Mouse (Mus musculus) liver, embryonic 14.5 days (tissue): ENCODE measurements at regions not wholly inside any gene's neighbourhood (a gene's known extent, or its start where the extent isn't known, plus 50 kb on each side); places are given as distances from the start of the nearest gene placed in this dataset.
"Not testable (repeated sequence)": the region's sequence is repeated elsewhere in the genome, so short reads cannot be mapped to it uniquely, and the experiment has no call there.

ENCODE experiments used
- ATAC-seq: fragments of 200-750 bp; cut with Nextera tagmentation; 2 replicates; pipeline ENCODE4 v1.8.0; 2017; ENCODE audit warnings: moderate number of reproducible peaks, mild to moderate bottlenecking, moderate library complexity; ENCODE audit not compliant: insufficient read depth
- DNase-seq, 3 experiments: peaks; one replicate each; pipeline ENCODE4 v3.0.0-alpha.2; 2012 to 2013; ENCODE audit warnings: low read depth in 3 of 3, low spot score in 3 of 3
- H3K27ac ChIP-seq: fragments of 300-500 bp; sonication (generic); 2 replicates; pipeline ENCODE4 v1.5.1; 2014; ENCODE audit warnings: moderate library complexity, mild to moderate bottlenecking, control low read depth, inconsistent platforms
- H3K27me3 ChIP-seq: fragments of 300-500 bp; sonication (generic); 2 replicates; pipeline ENCODE4 v1.6.1; 2014; ENCODE audit warnings: mild to moderate bottlenecking, low read length, moderate library complexity; ENCODE audit not compliant: control insufficient read depth, insufficient read depth
- H3K36me3 ChIP-seq: fragments of 300-500 bp; sonication (generic); replicated peaks from 2 replicates; pipeline ENCODE4 v1.6.1; 2014; ENCODE audit warnings: low read depth; ENCODE audit not compliant: control insufficient read depth, insufficient read depth
- H3K4me1 ChIP-seq, 2 experiments: fragments of 200-500 bp in 1 of 2; fragments of 300-500 bp in 1 of 2; sonication (generic) in 1 of 2; replicated peaks; 2 replicates each; pipeline ENCODE4 v1.6.1; 2012 to 2014; ENCODE audit warnings: antibody characterized with exemption in 1 of 2, inconsistent platforms in 1 of 2, low read length in 1 of 2; ENCODE audit not compliant: control insufficient read depth in 2 of 2, insufficient read depth in 2 of 2
- H3K4me2 ChIP-seq: fragments of 300-500 bp; sonication (generic); 2 replicates; pipeline ENCODE4 v1.6.1; 2014; ENCODE audit warnings: low read depth, mild to moderate bottlenecking, control low read depth, moderate library complexity
- H3K4me3 ChIP-seq, 2 experiments: fragments of 200-500 bp in 1 of 2; fragments of 300-500 bp in 1 of 2; sonication (generic) in 1 of 2; 2 replicates each; pipeline ENCODE4 v1.5.1; 2012 to 2014; ENCODE audit warnings: low read depth in 2 of 2, low read length in 2 of 2, mild to moderate bottlenecking in 2 of 2, control low read depth in 1 of 2, inconsistent platforms in 1 of 2, moderate library complexity in 1 of 2; ENCODE audit not compliant: insufficient read depth in 1 of 2
- H3K9ac ChIP-seq: fragments of 300-500 bp; sonication (generic); replicated peaks from 2 replicates; pipeline ENCODE4 v1.6.1; 2014; ENCODE audit warnings: mild to moderate bottlenecking, control low read depth, moderate library complexity
- H3K9me3 ChIP-seq: fragments of 300-500 bp; sonication (generic); 2 replicates; pipeline ENCODE4 v1.6.1; 2016; ENCODE audit warnings: low read length, mixed read lengths; ENCODE audit not compliant: control insufficient read depth
- CTCF ChIP-seq: IDR thresholded peaks from 2 replicates; pipeline ENCODE4 v1.5.1; 2016; ENCODE audit warnings: antibody characterized with exemption, low read depth, control low read depth
- EP300 ChIP-seq: IDR thresholded peaks from 2 replicates; pipeline ENCODE4 v1.6.1; 2016; ENCODE audit warnings: antibody characterized with exemption, low read depth
- WGBS: fragments of 180-500 bp; shearing (Covaris S2); extraction: QIAGEN DNeasy Blood & Tissue Kit; methylation state at CpG from one replicate; pipeline ENCODE4 v1.1.7; 2014; ENCODE audit not compliant: insufficient replicate concordance; 5-methylcytosine and 5-hydroxymethylcytosine counted together

DNA sequence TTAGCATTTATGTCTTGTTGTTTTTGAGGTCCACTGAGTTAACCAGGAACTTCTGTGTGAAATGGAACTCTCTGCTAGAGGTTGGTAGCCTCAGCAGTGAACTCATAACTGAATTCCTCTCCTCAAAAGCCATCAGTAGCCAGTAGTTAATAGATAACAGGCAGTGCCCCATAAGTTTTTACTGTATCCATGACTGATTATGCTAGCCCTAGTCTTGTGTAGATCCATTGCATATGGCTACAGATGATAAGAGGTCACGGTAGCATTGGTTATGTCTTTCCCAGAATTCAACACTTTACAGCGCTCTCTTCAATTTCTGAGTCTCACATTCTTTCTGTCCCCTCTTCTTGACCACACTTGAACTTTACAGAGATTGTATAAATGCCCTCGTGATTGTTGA, 499.7 kb upstream of the Dab2 start:
- Histone ChIP-seq H3K9ac (no peak overlapping the region), H3K4me2 (no peak overlapping the region), H3K4me3 (no peak overlapping the region), H3K27ac (no peak overlapping the region), H3K27me3 (no peaks in the 10 kb centered on the region), H3K4me1 (no peaks in the 10 kb centered on the region), H3K9me3 (no peaks in the 10 kb centered on the region), H3K36me3 (no peaks in the 10 kb centered on the region)
- DNase-seq, result peak in 1 of 3 experiments; percentile 10
- peak; percentile 69 for ATAC-seq
- TF ChIP-seq CTCF (no peak), EP300 (peak; percentile 48; the same call in 1 of the 2 replicates)
- 45% methylated on average over 3 of the region's 3 CpGs for WGBS

DNA sequence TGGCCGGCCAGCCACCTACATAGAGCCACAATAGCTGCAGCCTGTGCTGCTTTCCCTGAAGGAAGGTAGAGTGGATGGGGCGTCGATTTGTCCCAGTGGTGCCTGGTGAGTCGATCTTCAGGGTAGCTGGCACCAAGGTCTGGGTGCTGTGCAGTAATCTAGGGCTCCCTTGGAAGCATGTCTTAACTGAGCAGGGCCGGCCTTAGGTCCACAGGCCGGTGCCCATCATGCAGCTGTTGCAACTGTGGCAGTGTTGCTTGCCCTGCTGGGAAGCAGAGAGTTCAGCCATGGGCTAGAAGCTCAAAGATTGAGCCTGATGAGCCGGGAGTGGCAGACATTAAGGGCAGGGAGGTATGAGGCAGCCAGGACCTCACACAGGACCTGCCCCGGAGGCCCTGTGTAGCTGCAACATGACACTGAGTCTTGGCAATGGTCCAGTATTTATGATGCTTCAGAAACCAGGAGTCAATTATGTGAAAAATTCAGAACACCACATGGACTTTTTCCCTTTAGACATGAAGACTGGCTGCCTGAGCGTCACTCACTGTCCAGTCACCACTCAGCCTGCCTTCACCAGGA, 488.3 kb upstream of the Dab2 start:
- Histone ChIP-seq H3K4me2 (no peak overlapping the region), H3K9ac (no peak overlapping the region), H3K27ac (no peak overlapping the region), H3K4me3 (no peak overlapping the region), H3K36me3 (no peaks in the 10 kb centered on the region), H3K4me1 (no peaks in the 10 kb centered on the region), H3K9me3 (no peaks in the 10 kb centered on the region), H3K27me3 (no peaks in the 10 kb centered on the region)
- DNase-seq (no peak), ATAC-seq (no peak)
- 71% methylated on average over 9 of the region's 9 CpGs for WGBS
- TF ChIP-seq EP300 (no peak), CTCF (no peak)

DNA sequence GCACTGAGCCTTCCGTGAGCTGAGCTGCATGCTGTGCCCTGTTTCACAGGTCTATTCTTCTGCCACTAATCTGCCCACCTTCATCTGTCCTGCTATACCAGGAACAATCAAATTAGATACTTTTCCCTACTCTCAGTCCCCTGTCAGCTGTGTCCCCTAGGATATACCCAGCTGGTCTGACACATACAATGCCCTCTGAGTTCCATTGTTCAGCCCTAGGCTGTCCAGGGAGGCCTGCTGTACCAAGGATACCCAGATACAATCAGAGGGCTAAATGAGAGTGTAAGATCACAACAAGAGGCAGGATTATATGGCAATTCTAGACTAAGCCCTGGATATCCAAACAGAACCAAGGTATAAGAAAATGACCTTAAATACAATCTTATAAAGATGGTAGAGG, 487.6 kb upstream of the Dab2 start:
- no peaks in the 10 kb centered on the region for H3K9me3 ChIP-seq
- ATAC-seq (no peak), DNase-seq (no peak)
- H3K27ac ChIP-seq, result no peak overlapping the region
- no peaks in the 10 kb centered on the region for H3K4me1 ChIP-seq
- TF ChIP-seq EP300, result no peak
- TF ChIP-seq CTCF, result no peak
- H3K9ac ChIP-seq, result no peak overlapping the region
- H3K4me2 ChIP-seq, result no peak overlapping the region
- WGBS, result 69% methylated on average over 1 of the region's 1 CpGs
- no peak overlapping the region for H3K4me3 ChIP-seq
- no peaks in the 10 kb centered on the region for H3K27me3 ChIP-seq
- H3K36me3 ChIP-seq, result no peaks in the 10 kb centered on the region

DNA sequence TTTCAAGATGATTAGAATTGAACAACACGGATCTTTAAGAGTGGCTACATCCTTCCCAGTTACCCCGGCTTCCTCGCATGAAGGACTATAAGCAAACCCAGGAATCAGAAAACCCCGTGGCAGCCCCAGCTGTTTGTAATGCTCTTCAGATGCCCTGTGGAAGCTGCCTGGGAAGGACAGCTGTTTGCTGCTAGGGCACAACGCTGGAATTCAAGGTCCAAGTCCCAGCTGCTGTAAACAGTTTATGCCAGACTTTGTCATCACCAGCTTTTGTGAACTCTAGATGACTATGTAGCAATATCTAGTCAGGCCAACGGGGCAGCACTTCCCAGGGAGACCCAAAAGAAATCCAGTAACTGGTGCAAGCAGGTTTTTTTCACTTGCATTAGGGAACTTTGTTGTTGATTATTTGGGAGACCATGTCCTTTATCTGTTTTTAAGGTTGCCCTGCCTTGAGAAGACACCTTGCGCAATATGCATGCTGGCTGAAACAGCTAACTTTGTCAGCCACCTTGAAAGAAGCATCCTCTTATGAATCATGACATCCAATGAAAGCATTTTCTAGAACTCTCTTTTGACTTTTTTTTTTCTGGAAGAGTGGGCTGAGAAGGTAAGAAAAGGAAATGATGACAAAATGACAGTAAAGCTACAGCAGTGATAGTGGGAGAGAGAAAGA, 481.5 kb upstream of the Dab2 start:
- ATAC-seq, result no peak
- H3K36me3 ChIP-seq, result no peaks in the 10 kb centered on the region
- no peak overlapping the region for H3K9ac ChIP-seq
- no peak overlapping the region for H3K27ac ChIP-seq
- H3K9me3 ChIP-seq, result no peaks in the 10 kb centered on the region
- H3K4me1 ChIP-seq, result no peaks in the 10 kb centered on the region
- WGBS, result 59% methylated on average over 7 of the region's 7 CpGs
- H3K4me2 ChIP-seq, result no peak overlapping the region
- H3K27me3 ChIP-seq, result no peaks in the 10 kb centered on the region
- no peak for DNase-seq
- H3K4me3 ChIP-seq, result no peak overlapping the region
- TF ChIP-seq EP300 (no peak), CTCF (no peak)

DNA sequence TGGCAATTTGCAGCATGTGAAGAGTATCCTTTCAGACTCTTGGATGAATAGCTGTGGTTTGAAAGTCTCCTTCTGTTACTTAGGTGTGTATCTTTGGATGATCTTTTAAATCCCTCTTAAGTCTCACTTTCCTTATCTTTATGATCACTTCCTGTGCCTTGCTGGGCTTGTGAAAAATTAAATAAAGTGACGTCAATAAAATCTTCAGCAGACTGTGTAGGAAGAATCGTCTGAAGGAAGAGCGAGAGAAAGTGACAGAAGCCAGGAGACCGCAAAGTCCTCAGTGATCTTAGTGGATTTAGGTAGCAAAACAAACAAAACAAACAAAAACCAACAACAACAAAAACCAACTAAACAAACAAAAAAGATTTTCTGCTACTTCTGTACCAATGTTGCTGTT, 459.6 kb upstream of the Dab2 start:
- H3K4me2 ChIP-seq, result no peak overlapping the region
- TF ChIP-seq EP300 (no peak), CTCF (no peak)
- H3K36me3 ChIP-seq, result no peaks in the 10 kb centered on the region
- 69% methylated on average over 4 of the region's 4 CpGs for WGBS
- no peaks in the 10 kb centered on the region for H3K9me3 ChIP-seq
- H3K27ac ChIP-seq, result no peak overlapping the region
- H3K4me1 ChIP-seq, result no peaks in the 10 kb centered on the region
- no peak overlapping the region for H3K4me3 ChIP-seq
- H3K27me3 ChIP-seq, result no peaks in the 10 kb centered on the region
- ATAC-seq (no peak), DNase-seq (no peak)
- H3K9ac ChIP-seq, result no peak overlapping the region

DNA sequence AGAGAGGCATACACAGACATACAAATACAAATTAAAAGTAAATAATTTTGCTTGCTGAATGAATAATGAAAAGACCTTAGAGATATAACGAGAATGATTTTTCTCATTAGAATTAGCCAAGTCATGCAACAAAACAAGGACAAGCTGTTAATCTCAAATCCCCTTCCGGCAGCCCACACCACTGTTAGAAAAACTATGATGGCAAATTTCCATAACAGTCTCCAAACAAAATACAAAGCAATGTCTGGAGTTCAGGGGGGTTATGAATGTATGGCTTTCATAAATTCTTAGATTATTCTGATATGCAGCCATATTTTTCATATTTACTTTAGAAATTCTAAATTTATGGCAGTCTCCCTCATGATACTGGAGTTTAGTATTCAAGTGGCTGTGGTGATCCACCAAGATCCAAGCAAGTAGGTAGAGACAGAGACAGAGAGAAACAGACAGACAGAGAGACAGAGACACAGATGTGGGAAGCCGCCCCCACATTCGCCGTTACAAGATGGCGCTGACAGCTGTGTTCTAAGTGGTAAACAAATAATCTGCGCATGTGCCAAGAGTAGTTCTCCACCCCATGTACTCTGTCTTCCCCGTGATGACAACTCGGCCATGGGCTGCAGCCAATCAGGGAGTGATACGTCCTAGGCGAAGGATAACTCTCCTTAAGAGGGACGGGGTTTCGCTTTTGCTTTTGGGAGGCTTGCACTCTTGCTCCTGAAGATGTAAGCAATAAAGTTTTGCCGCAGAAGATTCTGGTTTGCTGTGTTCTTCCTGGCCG, 458.0 kb upstream of the Dab2 start:
- not testable (repeated sequence) for H3K9ac ChIP-seq, H3K4me1 ChIP-seq, H3K4me3 ChIP-seq, H3K4me2 ChIP-seq, H3K36me3 ChIP-seq, H3K27ac ChIP-seq, DNase-seq, ATAC-seq, H3K27me3 ChIP-seq, H3K9me3 ChIP-seq
- 75% methylated on average over 15 of the region's 15 CpGs for WGBS
